Mouse (Mus musculus) MEL (cell line): ENCODE results near the gene Fgfr2. TPM values are rescaled to one million over a fixed set of nuclear protein-coding genes. Genes with fewer than 3 reads are reported as not detected.

Experiments
- DNase-seq: peaks from one replicate; pipeline ENCODE4 v3.0.0; 2011; ENCODE audit warnings: low read depth, low spot score
- H3K27ac ChIP-seq: 2 replicates; pipeline ENCODE4 v1.5.1; 2012; ENCODE audit warnings: low read depth, mild to moderate bottlenecking, control low read depth, low read length, moderate library complexity; ENCODE audit not compliant: control insufficient read depth
- H3K27me3 ChIP-seq, 2 experiments: fragments of 150-350 bp in 1 of 2; sonication (generic) in 1 of 2; 2 replicates each; pipeline ENCODE4 v1.6.1; 2012; ENCODE audit warnings: low read length in 2 of 2, mild to moderate bottlenecking in 2 of 2, improper control_type of control experiment in 1 of 2, moderate library complexity in 1 of 2; ENCODE audit not compliant: insufficient read depth in 2 of 2, control insufficient read depth in 1 of 2
- H3K36me3 ChIP-seq, 2 experiments: 2 replicates each; pipeline ENCODE4 v1.6.1; 2012 to 2014; ENCODE audit warnings: low read length in 2 of 2, improper control_type of control experiment in 1 of 2, inconsistent platforms in 1 of 2, mild to moderate bottlenecking in 1 of 2; ENCODE audit not compliant: insufficient read depth in 2 of 2, control insufficient read depth in 1 of 2
- H3K4me1 ChIP-seq, 2 experiments: fragments of 150-350 bp in 1 of 2; sonication (generic) in 1 of 2; 2 replicates each; pipeline ENCODE4 v1.6.1; 2012; ENCODE audit warnings: low read length in 2 of 2, improper control_type of control experiment in 1 of 2, mild to moderate bottlenecking in 1 of 2; ENCODE audit not compliant: insufficient read depth in 2 of 2, control insufficient read depth in 1 of 2
- H3K4me3 ChIP-seq, 2 experiments: fragments of 150-350 bp in 1 of 2; sonication (generic) in 1 of 2; 2 replicates each; pipeline ENCODE4 v1.5.1; 2012; ENCODE audit warnings: low read depth in 2 of 2, low read length in 2 of 2, mild to moderate bottlenecking in 2 of 2, moderate library complexity in 2 of 2, control low read depth in 1 of 2, improper control_type of control experiment in 1 of 2; ENCODE audit not compliant: control insufficient read depth in 1 of 2, insufficient read depth in 1 of 2
- H3K79me2 ChIP-seq: 2 replicates; pipeline ENCODE4 v1.6.1; 2012; ENCODE audit warnings: mild to moderate bottlenecking, low read length, moderate library complexity; ENCODE audit not compliant: control insufficient read depth, poor library complexity, insufficient read depth
- H3K9ac ChIP-seq: 2 replicates; pipeline ENCODE4 v1.6.1; 2012; ENCODE audit warnings: low read depth, mild to moderate bottlenecking, control low read depth, low read length, moderate library complexity; ENCODE audit not compliant: control insufficient read depth, poor library complexity, severe bottlenecking
- H3K9me3 ChIP-seq: fragments of 150-350 bp; sonication (generic); replicated peaks from 2 replicates; pipeline ENCODE4 v1.6.1; 2012; ENCODE audit warnings: mild to moderate bottlenecking, low read length, improper control_type of control experiment, moderate library complexity; ENCODE audit not compliant: insufficient read depth
- CTCF ChIP-seq, 3 experiments: IDR thresholded peaks in 2 of 3; conservative IDR thresholded peaks in 1 of 3; 2 replicates each; pipeline ENCODE4 v1.5.1; 2011 to 2012; ENCODE audit warnings: low read length in 3 of 3, low read depth in 2 of 3, mild to moderate bottlenecking in 2 of 3, improper control_type of control experiment in 1 of 3, inconsistent platforms in 1 of 3, mixed read lengths in 1 of 3, moderate library complexity in 1 of 3; ENCODE audit not compliant: control insufficient read depth in 1 of 3, insufficient read depth in 1 of 3, poor library complexity in 1 of 3, severe bottlenecking in 1 of 3
- ELF1 ChIP-seq: IDR thresholded peaks from 2 replicates; pipeline ENCODE4 v1.6.1; 2014; ENCODE audit warnings: low read depth, mild to moderate bottlenecking, inconsistent platforms, low read length, improper control_type of control experiment, moderate library complexity
- EP300 ChIP-seq, 2 experiments: IDR thresholded peaks; 2 replicates each; pipeline ENCODE4 v1.6.1; 2011; ENCODE audit warnings: improper control_type of control experiment in 2 of 2, low read length in 2 of 2, low read depth in 1 of 2, mild to moderate bottlenecking in 1 of 2
- ETS1 ChIP-seq: IDR thresholded peaks from 2 replicates; pipeline ENCODE4 v1.6.1; 2012; ENCODE audit warnings: low read depth, mild to moderate bottlenecking, inconsistent platforms, low read length, improper control_type of control experiment, moderate library complexity
- GABPA ChIP-seq: IDR thresholded peaks from 2 replicates; pipeline ENCODE4 v1.6.1; 2012; ENCODE audit warnings: low read depth, mild to moderate bottlenecking, inconsistent platforms, low read length, improper control_type of control experiment, moderate library complexity
- GATA1 ChIP-seq: IDR thresholded peaks from 2 replicates; pipeline ENCODE4 v1.6.1; 2011; ENCODE audit warnings: low read depth, low read length, improper control_type of control experiment
- HCFC1 ChIP-seq: IDR thresholded peaks from 2 replicates; pipeline ENCODE4 v1.6.1; 2012; ENCODE audit warnings: low read depth, mild to moderate bottlenecking, inconsistent platforms, low read length, improper control_type of control experiment, moderate library complexity
- JUND ChIP-seq: IDR thresholded peaks from 2 replicates; pipeline ENCODE4 v1.6.1; 2011; ENCODE audit warnings: low read depth, mild to moderate bottlenecking, improper control_type of control experiment, low read length
- KAT2A ChIP-seq: conservative IDR thresholded peaks from 2 replicates; pipeline ENCODE4 v1.6.1; 2012; ENCODE audit warnings: low read depth, low read length, improper control_type of control experiment, inconsistent platforms
- MAZ ChIP-seq: IDR thresholded peaks from 2 replicates; pipeline ENCODE4 v1.6.1; 2012; ENCODE audit warnings: low read depth, mild to moderate bottlenecking, inconsistent platforms, low read length, improper control_type of control experiment
- MEF2A ChIP-seq: IDR thresholded peaks from 2 replicates; pipeline ENCODE4 v1.6.1; 2014; ENCODE audit warnings: low read depth, mild to moderate bottlenecking, inconsistent platforms, low read length, improper control_type of control experiment; ENCODE audit not compliant: poor library complexity, insufficient replicate concordance, severe bottlenecking; ENCODE audit errors: extremely low read depth
- MYC ChIP-seq: IDR thresholded peaks from 2 replicates; pipeline ENCODE4 v1.6.1; 2011; ENCODE audit warnings: low read depth, mild to moderate bottlenecking, low read length, improper control_type of control experiment, moderate library complexity
- POLR2AphosphoS5 ChIP-seq: IDR thresholded peaks from 2 replicates; pipeline ENCODE4 v1.6.1; 2012; ENCODE audit warnings: low read depth, borderline replicate concordance, mild to moderate bottlenecking, inconsistent platforms, low read length, moderate library complexity, mixed read lengths
- RAD21 ChIP-seq: IDR thresholded peaks from 2 replicates; pipeline ENCODE4 v1.6.1; 2011; ENCODE audit warnings: mild to moderate bottlenecking, low read depth, low read length, improper control_type of control experiment
- SIN3A ChIP-seq: IDR thresholded peaks from 2 replicates; pipeline ENCODE4 v1.6.1; 2012; ENCODE audit warnings: low read length, improper control_type of control experiment, inconsistent platforms
- SMC3 ChIP-seq: IDR thresholded peaks from 2 replicates; pipeline ENCODE4 v1.6.1; 2011; ENCODE audit warnings: low read depth, low read length, improper control_type of control experiment
- TBP ChIP-seq: IDR thresholded peaks from 2 replicates; pipeline ENCODE4 v1.8.0; 2011; ENCODE audit warnings: low read depth, low read length, improper control_type of control experiment
- TCF12 ChIP-seq: IDR thresholded peaks from 2 replicates; pipeline ENCODE4 v1.6.1; 2014; ENCODE audit warnings: low read depth, mild to moderate bottlenecking, inconsistent platforms, low read length, improper control_type of control experiment, moderate library complexity
- ZMIZ1 ChIP-seq: IDR thresholded peaks from 2 replicates; pipeline ENCODE4 v1.6.1; 2012; ENCODE audit warnings: low read depth, mild to moderate bottlenecking, inconsistent platforms, low read length, improper control_type of control experiment, moderate library complexity
- ZNF384 ChIP-seq: IDR thresholded peaks from 2 replicates; pipeline ENCODE4 v1.6.1; 2012; ENCODE audit warnings: low read depth, mild to moderate bottlenecking, inconsistent platforms, low read length, improper control_type of control experiment
- polyA plus RNA-seq, 2 experiments: library from polyadenylated mRNA; stranded (reverse) in 1 of 2; unstranded in 1 of 2; fragments of >175 nt in 1 of 2; fragments of >200 nt in 1 of 2; gene quantifications; 2 replicates each; pipeline versions ENCODE4 v1.2.1 to v1.2.4; 2012; ENCODE audit warnings: low replicate concordance in 2 of 2, low read depth in 1 of 2; ENCODE audit not compliant: insufficient read length in 2 of 2, insufficient read depth in 1 of 2, missing spikeins in 1 of 2
- total RNA-seq: library from RNA; depleted of rRNA; stranded (reverse); fragments of 300-350 nt; gene quantifications from 2 replicates; pipeline ENCODE4 v1.2.3, GENCODE M21; 2012

Gene Fgfr2
- total and polyA plus RNA-seq, 3 experiments: not detected

- no peak for DNase-seq
- Histone ChIP-seq H3K27me3 (peaks cover 1 to 4% of the 10 kb centered on the region in 2 experiments; a peak in 1 of 4 replicates), H3K36me3 (no peaks in the 10 kb centered on the region), H3K4me3 (no peak overlapping the region), H3K4me1 (no peaks in the 10 kb centered on the region), H3K79me2 (no peaks in the 10 kb centered on the region), H3K9me3 (no peaks in the 10 kb centered on the region), H3K27ac (no peak overlapping the region), H3K9ac (no peak overlapping the region)
- TF ChIP-seq MYC (no peak), TCF12 (no peak), POLR2AphosphoS5 (no peak), ZNF384 (no peak), SIN3A (no peak), SMC3 (no peak), MAZ (no peak), HCFC1 (no peak), ZMIZ1 (no peak), RAD21 (no peak), KAT2A (no peak), TBP (no peak), GABPA (no peak)
These were observed 593.9 kb downstream of the Fgfr2 start for GRCm38 (mm10) chr7:132529206-132529605.

DNA sequence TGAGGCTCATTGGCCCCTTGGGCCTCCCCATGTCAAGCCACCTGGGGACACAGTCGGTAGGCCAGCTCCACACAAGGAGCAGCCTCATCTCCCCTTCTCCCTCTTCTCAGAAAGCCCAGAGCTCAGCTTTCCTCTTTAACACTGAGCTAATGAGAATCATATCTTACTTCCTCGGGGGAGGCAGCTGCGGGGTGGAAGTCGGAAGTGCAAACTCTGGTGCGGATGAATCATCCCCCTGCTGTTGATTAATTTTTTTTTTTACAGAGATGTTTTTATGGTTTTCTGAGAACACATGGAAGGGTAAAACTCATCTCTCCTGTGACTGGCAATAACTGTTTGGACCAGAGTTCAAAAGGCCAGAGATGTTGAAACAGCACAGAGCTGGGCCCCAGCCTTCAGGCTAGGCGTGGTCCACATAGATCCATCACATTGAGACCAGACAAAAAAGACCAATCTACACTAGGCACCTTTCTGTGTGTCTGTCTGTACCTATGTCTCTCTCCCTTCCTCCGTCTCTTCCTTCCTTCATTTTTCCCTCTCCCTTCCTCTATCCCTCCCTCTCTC is 609.6 kb downstream of the Fgfr2 start:
- H3K9ac ChIP-seq: peak overlapping the region; percentile 25
- DNase-seq: peak; percentile 68
- peaks cover 0 to 8% of the 10 kb centered on the region in 2 experiments; a peak in 2 of 4 replicates for H3K36me3 ChIP-seq
- peak overlapping the region in 1 of 2 experiments; percentile 15; a peak in 2 of 4 replicates for H3K4me3 ChIP-seq
- no peaks in the 10 kb centered on the region for H3K27me3 ChIP-seq
- H3K4me1 ChIP-seq: peaks cover 0 to 14% of the 10 kb centered on the region in 2 experiments; a peak in 2 of 4 replicates
- H3K79me2 ChIP-seq: no peaks in the 10 kb centered on the region
- peak overlapping the region; percentile 56 for H3K27ac ChIP-seq
- no peak for TF ChIP-seq KAT2A
- peak; percentile 19; the same call in 1 of the 2 replicates for TF ChIP-seq GATA1
- peak in 1 of 2 experiments; percentile 40; a peak in 1 of 4 replicates for TF ChIP-seq EP300 (IDR thresholded peaks at IDR 0.05; ENCODE audit: low read depth in 1 of 2, low read length in 2 of 2)
- TF ChIP-seq ELF1: no peak
- TF ChIP-seq ZNF384: peak; percentile 84
- 0 out of 2 replicates have a peak, but pooled peaks have one; percentile 76 for TF ChIP-seq JUND
- peak; percentile 45; the same call in 1 of the 2 replicates for TF ChIP-seq ETS1
- no peak for TF ChIP-seq MEF2A
- TF ChIP-seq SIN3A: 0 out of 2 replicates have a peak, but pooled peaks have one; percentile 12
- TF ChIP-seq CTCF (IDR thresholded peaks at IDR 0.05 in 2 of 3, conservative IDR thresholded peaks at IDR 0.05 in 1 of 3; ENCODE audit: control insufficient read depth in 1 of 3, insufficient read depth in 1 of 3, low read depth in 2 of 3, low read length in 3 of 3, poor library complexity in 1 of 3, severe bottlenecking in 1 of 3): no peak
- no peaks in the 10 kb centered on the region for H3K9me3 ChIP-seq
